Mouse (Mus musculus): ENCODE results near the gene Tpr. TPM values are rescaled to one million over a fixed set of nuclear protein-coding genes. Genes with fewer than 3 reads are reported as not detected.

The Tpr gene
- polyA plus RNA-seq, 1 experiment = 40.2 TPM

DNA sequence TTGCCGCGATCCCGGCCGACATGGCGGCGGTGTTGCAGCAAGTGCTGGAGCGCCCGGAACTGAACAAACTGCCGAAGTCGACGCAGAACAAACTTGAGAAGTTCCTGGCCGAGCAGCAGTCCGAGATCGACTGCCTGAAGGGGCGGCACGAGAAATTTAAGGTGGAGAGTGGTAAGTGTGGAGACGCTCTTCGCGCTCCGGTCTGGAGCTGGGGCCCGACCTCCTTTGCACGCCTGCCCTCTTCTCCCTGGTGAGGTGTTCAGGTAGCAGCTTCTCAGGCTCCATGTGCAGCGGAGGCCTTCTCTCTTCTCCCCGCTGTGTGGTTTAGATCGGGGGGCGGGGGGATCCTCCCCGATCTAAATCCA, 832 bp downstream of the Tpr start:
- H3ac ChIP-seq (ENCODE audit: control insufficient read depth, insufficient read length) = peak overlapping the region; percentile 61
- TF ChIP-seq MAX (IDR thresholded peaks at IDR 0.05; ENCODE audit: low read depth) (no peak), REST (IDR thresholded peaks at IDR 0.05; ENCODE audit: insufficient read depth, insufficient read length) (no peak), MYOD1 (IDR thresholded peaks at IDR 0.05; ENCODE audit: control insufficient read depth in 1 of 3, insufficient read length in 2 of 3, low read depth in 2 of 3) (no peak), MYOG (IDR thresholded peaks at IDR 0.05; ENCODE audit: control insufficient read depth in 1 of 3, insufficient read depth in 1 of 3, insufficient read length in 2 of 3, low read depth in 2 of 3) (no peak), CEBPB (IDR thresholded peaks at IDR 0.05; ENCODE audit: insufficient read depth, poor library complexity, severe bottlenecking) (no peak), POLR2AphosphoS2 (IDR thresholded peaks at IDR 0.05; ENCODE audit: insufficient read length, low read depth) (no peak), TCF3 (IDR thresholded peaks at IDR 0.05; ENCODE audit: insufficient read length, low read depth) (no peak), E2F4 (IDR thresholded peaks at IDR 0.05; ENCODE audit: insufficient read depth) (no peak), USF1 (IDR thresholded peaks at IDR 0.05; ENCODE audit: low read depth) (no peak), TCF12 (IDR thresholded peaks at IDR 0.05; ENCODE audit: insufficient read depth, poor library complexity, severe bottlenecking) (no peak), POLR2A (IDR thresholded peaks at IDR 0.05; ENCODE audit: insufficient read length, low read depth) (no peak), SRF (IDR thresholded peaks at IDR 0.05; ENCODE audit: control insufficient read depth, insufficient read length, low read depth) (no peak)
- H3K79me2 ChIP-seq (ENCODE audit: control insufficient read depth, insufficient read depth) = peaks cover 38% of the 10 kb centered on the region
- H3K36me3 ChIP-seq (ENCODE audit: control insufficient read depth, insufficient read depth) = peaks cover 38% of the 10 kb centered on the region
- H3K27me3 ChIP-seq (ENCODE audit: control insufficient read depth, insufficient read depth, insufficient read length) = no peaks in the 10 kb centered on the region
- H3K4me2 ChIP-seq (ENCODE audit: low read depth) = peak overlapping the region; percentile 59
- H3K4me3 ChIP-seq = peak overlapping the region; percentile 65

DNA sequence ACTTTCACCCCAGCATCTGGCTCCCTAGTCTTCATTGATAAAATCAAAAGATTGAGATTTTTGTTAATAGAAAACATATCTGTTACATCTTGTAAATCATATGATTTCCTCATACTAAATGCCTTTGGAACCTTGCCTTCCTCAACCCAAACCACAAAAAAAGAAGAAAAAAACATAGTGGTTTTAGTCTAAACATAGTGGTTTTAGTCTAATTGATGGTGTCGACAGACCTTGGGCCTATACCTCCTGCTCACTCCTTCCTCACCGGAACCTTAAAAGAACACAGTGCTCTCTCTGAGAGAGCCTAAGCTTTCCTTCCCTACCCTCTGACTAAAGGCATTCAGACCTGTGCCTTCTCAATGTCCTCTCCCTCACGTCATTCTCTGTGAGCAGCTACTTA, 3.4 kb downstream of the Tpr start:
- TF ChIP-seq E2F4 (IDR thresholded peaks at IDR 0.05; ENCODE audit: insufficient read depth) (no peak), MAX (IDR thresholded peaks at IDR 0.05; ENCODE audit: low read depth) (no peak), POLR2A (IDR thresholded peaks at IDR 0.05; ENCODE audit: insufficient read length, low read depth) (no peak), REST (IDR thresholded peaks at IDR 0.05; ENCODE audit: insufficient read depth, insufficient read length) (no peak), POLR2AphosphoS2 (IDR thresholded peaks at IDR 0.05; ENCODE audit: insufficient read length, low read depth) (no peak), TCF12 (IDR thresholded peaks at IDR 0.05; ENCODE audit: insufficient read depth, poor library complexity, severe bottlenecking) (no peak), MYOG (IDR thresholded peaks at IDR 0.05; ENCODE audit: control insufficient read depth in 1 of 3, insufficient read depth in 1 of 3, insufficient read length in 2 of 3, low read depth in 2 of 3) (no peak), USF1 (IDR thresholded peaks at IDR 0.05; ENCODE audit: low read depth) (no peak), SRF (IDR thresholded peaks at IDR 0.05; ENCODE audit: control insufficient read depth, insufficient read length, low read depth) (no peak), CEBPB (IDR thresholded peaks at IDR 0.05; ENCODE audit: insufficient read depth, poor library complexity, severe bottlenecking) (no peak), MYOD1 (IDR thresholded peaks at IDR 0.05; ENCODE audit: control insufficient read depth in 1 of 3, insufficient read length in 2 of 3, low read depth in 2 of 3) (no peak)
- Histone ChIP-seq H3K36me3 (ENCODE audit: control insufficient read depth, insufficient read depth) (peaks cover 46% of the 10 kb centered on the region), H3ac (ENCODE audit: control insufficient read depth, insufficient read length) (no peak overlapping the region), H3K4me3 (no peak overlapping the region), H3K79me2 (ENCODE audit: control insufficient read depth, insufficient read depth) (peaks cover 51% of the 10 kb centered on the region), H3K4me2 (ENCODE audit: low read depth) (no peak overlapping the region), H3K27me3 (ENCODE audit: control insufficient read depth, insufficient read depth, insufficient read length) (no peaks in the 10 kb centered on the region)

DNA sequence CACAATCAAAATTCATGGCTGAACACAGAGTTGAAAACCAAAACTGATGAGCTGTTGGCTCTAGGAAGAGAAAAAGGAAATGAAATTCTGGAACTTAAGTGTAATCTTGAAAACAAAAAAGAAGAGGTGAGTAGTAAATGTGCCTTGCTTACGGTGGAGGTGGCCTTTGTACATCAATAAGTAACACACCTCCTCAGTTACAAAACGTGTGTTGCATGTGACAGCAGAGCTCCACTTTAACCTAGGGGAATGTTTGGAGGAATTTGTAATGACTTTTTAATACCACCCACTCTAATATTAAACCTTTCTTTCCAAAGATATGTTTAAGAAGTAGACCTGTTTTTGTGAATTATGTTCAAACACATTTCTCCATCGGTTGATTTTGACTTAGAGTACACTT, 11.3 kb downstream of the Tpr start:
- Histone ChIP-seq H3K27me3 (ENCODE audit: control insufficient read depth, insufficient read depth, insufficient read length) (no peaks in the 10 kb centered on the region), H3K36me3 (ENCODE audit: control insufficient read depth, insufficient read depth) (peaks cover 86% of the 10 kb centered on the region), H3K79me2 (ENCODE audit: control insufficient read depth, insufficient read depth) (peaks cover 18% of the 10 kb centered on the region), H3ac (ENCODE audit: control insufficient read depth, insufficient read length) (no peak overlapping the region), H3K4me3 (no peak overlapping the region), H3K4me2 (ENCODE audit: low read depth) (no peak overlapping the region)
- TF ChIP-seq MAX (IDR thresholded peaks at IDR 0.05; ENCODE audit: low read depth) (no peak), TCF3 (IDR thresholded peaks at IDR 0.05; ENCODE audit: insufficient read length, low read depth) (no peak), REST (IDR thresholded peaks at IDR 0.05; ENCODE audit: insufficient read depth, insufficient read length) (no peak), CEBPB (IDR thresholded peaks at IDR 0.05; ENCODE audit: insufficient read depth, poor library complexity, severe bottlenecking) (no peak), SRF (IDR thresholded peaks at IDR 0.05; ENCODE audit: control insufficient read depth, insufficient read length, low read depth) (no peak), TCF12 (IDR thresholded peaks at IDR 0.05; ENCODE audit: insufficient read depth, poor library complexity, severe bottlenecking) (no peak)

DNA sequence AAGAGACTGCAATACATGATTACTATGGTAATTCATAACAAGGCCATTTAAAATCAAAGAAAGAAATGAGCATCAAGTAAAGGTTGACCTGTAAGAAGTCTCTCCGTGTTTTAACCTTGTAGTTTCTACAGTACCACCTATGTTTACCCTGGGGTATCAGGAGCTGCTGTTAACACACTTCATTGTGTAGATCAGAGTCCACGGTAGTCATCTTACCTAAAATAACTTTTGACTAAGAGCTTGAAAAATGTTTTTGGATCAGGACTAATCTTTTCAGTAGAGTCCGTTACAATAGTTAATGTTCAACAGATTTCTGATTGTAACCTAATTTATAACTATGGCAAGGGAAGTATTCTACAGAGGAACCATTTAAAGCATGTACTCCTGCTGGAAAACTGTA, 11.9 kb downstream of the Tpr start:
- H3K4me2 ChIP-seq (ENCODE audit: low read depth) = no peak overlapping the region
- peaks cover 17% of the 10 kb centered on the region for H3K79me2 ChIP-seq (ENCODE audit: control insufficient read depth, insufficient read depth)
- H3K27me3 ChIP-seq (ENCODE audit: control insufficient read depth, insufficient read depth, insufficient read length) = no peaks in the 10 kb centered on the region
- TF ChIP-seq POLR2A (IDR thresholded peaks at IDR 0.05; ENCODE audit: insufficient read length, low read depth) (no peak), MAX (IDR thresholded peaks at IDR 0.05; ENCODE audit: low read depth) (no peak), REST (IDR thresholded peaks at IDR 0.05; ENCODE audit: insufficient read depth, insufficient read length) (no peak), TCF3 (IDR thresholded peaks at IDR 0.05; ENCODE audit: insufficient read length, low read depth) (no peak), TCF12 (IDR thresholded peaks at IDR 0.05; ENCODE audit: insufficient read depth, poor library complexity, severe bottlenecking) (no peak), SRF (IDR thresholded peaks at IDR 0.05; ENCODE audit: control insufficient read depth, insufficient read length, low read depth) (no peak)
- no peak overlapping the region for H3ac ChIP-seq (ENCODE audit: control insufficient read depth, insufficient read length)
- H3K4me3 ChIP-seq = no peak overlapping the region
- H3K36me3 ChIP-seq (ENCODE audit: control insufficient read depth, insufficient read depth) = peaks cover 85% of the 10 kb centered on the region

DNA sequence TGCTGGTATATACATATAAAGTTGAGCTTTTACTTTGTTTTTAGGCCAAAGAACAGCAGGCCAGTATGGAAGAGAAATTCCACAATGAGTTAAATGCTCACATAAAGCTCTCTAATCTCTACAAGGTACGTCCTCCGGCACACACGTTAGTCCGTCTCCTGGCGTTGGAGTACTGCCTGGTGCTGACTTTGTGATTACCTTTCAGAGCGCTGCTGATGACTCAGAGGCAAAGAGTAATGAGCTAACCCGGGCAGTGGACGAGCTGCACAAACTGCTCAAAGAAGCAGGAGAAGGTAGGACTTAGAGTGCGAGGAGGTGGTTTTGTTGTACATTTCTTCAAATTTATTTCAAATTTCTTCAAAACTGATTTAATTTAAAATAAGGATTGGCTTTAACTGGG, 14.6 kb downstream of the Tpr start:
- Histone ChIP-seq H3K27me3 (ENCODE audit: control insufficient read depth, insufficient read depth, insufficient read length) (no peaks in the 10 kb centered on the region), H3K4me3 (no peak overlapping the region), H3K36me3 (ENCODE audit: control insufficient read depth, insufficient read depth) (peaks cover 88% of the 10 kb centered on the region), H3K79me2 (ENCODE audit: control insufficient read depth, insufficient read depth) (no peaks in the 10 kb centered on the region), H3ac (ENCODE audit: control insufficient read depth, insufficient read length) (no peak overlapping the region), H3K4me2 (ENCODE audit: low read depth) (no peak overlapping the region)
- no peak for TF ChIP-seq TCF12 (IDR thresholded peaks at IDR 0.05; ENCODE audit: insufficient read depth, poor library complexity, severe bottlenecking)
- TF ChIP-seq MAX (IDR thresholded peaks at IDR 0.05; ENCODE audit: low read depth) = no peak
- TF ChIP-seq TCF3 (IDR thresholded peaks at IDR 0.05; ENCODE audit: insufficient read length, low read depth) = no peak
- no peak for TF ChIP-seq E2F4 (IDR thresholded peaks at IDR 0.05; ENCODE audit: insufficient read depth)
